Mouse (Mus musculus) left cerebral cortex, postnatal 14 days (tissue): ENCODE data around the gene Slc37a4. TPM values are rescaled to one million over a fixed set of nuclear protein-coding genes. Genes with fewer than 3 reads are reported as not detected.
"Not testable (repeated sequence)": the region's sequence is repeated elsewhere in the genome, so short reads cannot be mapped to it uniquely, and the experiment has no call there.

ENCODE experiments used
- DNase-seq, 2 experiments: peaks; one replicate each; pipeline ENCODE4 v3.0.0; 2021 to 2022; ENCODE audit warnings: low spot score in 2 of 2, mixed read lengths in 1 of 2
- intact Hi-C: fragments of 180-260 bp; cut with DNase I; formaldehyde crosslinking; loops from one replicate; pipeline ENCODE4 v1.15.1; 2025
- total RNA-seq, 2 experiments: library from RNA; stranded (reverse); gene quantifications; 2 replicates each; pipeline ENCODE4 v1.2.3; 2021

Gene Slc37a4
- total RNA-seq, 2 experiments from 2014 or later: 35.8 to 45.1 TPM

- DNase-seq: peak; percentile 48 to 56
Observed at GRCm38 (mm10) chr9:44389273-44389672, 7.4 kb upstream of the Slc37a4 start.

GRCm38 (mm10) chr9:44391466-44391865, 5.2 kb upstream of the Slc37a4 start:
- DNase-seq: peak; percentile 60 to 76

More at GRCm38 (mm10) chr9:44389273-44389672, 7.4 kb upstream of the Slc37a4 start:
- intact Hi-C loops: no loop called here

DNA sequence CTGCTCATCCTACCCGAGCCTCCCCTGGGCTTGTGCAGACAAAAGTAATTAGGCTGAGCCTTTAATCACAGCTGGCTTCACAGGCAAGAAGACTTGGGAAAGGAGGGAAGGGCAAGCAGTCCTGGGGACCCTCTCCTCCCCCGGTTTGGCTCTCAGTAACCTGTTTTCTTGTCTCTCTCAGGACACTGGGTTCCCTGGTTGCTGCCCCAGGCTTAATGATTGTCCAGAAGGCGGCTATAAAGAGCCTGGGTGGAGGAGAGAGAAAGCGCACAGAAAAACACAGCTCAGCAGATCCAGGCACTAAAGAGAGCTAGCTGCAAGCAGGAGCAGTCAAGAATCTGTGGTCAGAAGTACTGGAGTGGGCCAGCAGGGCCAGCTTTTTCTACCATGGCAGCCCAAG, 1.4 kb downstream of the Slc37a4 start:
- peak in 1 of 2 experiments; percentile 43 for DNase-seq
- intact Hi-C loops: loop anchor here (10.0 kb wide), 1 partner anchor 273 kb away; no protein-coding TSS in a partner anchor

More at GRCm38 (mm10) chr9:44391466-44391865, 5.2 kb upstream of the Slc37a4 start:
- intact Hi-C loops: loop anchor here (10.0 kb wide), 1 partner anchor 267 kb away; no protein-coding TSS in a partner anchor

DNA sequence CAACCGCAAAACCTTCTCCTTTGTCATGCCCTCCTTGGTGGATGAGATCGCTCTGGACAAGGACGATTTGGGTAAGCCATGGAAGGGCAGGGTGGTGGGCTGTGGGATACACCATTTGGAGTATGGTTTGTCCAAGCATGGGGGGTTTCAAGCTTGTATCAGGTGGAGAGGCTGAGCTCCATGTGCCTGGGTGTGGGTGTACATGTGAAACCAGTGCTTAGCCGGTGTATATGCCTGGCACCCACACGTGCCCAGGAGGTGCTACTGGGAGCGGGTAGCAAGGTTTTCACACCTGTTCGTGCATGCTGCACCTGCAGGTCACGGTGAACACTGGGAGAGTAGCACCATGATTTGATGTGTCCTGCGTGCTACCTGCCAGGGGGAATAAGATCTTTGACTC, 1.9 kb downstream of the Slc37a4 start:
- intact Hi-C loops: loop anchor here (10.0 kb wide), 1 partner anchor 274 kb away; no protein-coding TSS in a partner anchor
- no peak for DNase-seq

- intact Hi-C loops: loop anchor here (10.0 kb wide), 1 partner anchor 274 kb away; no protein-coding TSS in a partner anchor
- DNase-seq: no peak
Observed at GRCm38 (mm10) chr9:44399114-44399794, 2.6 kb downstream of the Slc37a4 start.

DNA sequence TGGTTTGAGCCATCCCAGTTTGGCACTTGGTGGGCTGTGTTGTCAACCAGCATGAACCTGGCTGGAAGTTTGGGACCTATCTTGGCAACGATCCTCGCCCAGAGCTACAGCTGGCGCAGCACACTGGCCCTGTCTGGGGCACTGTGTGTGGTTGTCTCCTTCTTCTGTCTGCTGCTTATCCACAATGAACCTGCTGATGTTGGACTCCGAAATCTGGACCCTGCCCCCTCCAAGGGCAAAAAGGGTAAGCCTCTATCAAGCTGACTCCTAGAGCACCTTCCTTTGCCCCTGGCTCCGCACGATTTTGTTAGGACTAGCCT, 3.1 kb downstream of the Slc37a4 start:
- no peak for DNase-seq
- intact Hi-C loops: loop anchor here (10.0 kb wide), 1 partner anchor 275 kb away; no protein-coding TSS in a partner anchor

DNA sequence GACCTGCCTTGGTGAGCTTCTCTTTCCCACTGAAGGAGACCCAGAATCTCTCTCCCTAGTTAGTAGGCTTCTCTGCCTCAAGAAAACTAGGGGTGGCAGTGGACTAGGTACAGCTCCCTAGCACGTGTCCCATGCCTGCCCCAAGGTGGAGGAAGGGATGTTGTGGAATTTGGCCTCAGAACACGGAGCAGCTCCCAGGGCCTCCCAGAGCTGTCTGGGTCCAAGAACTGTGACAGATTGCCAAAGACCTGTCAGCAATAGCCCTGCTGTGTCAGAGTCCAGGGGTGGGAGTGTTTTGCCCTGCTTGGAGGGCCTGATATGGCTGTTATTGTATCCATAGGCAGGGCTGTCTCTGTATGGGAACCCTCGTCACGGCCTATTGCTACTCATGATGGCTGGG, 4.4 kb downstream of the Slc37a4 start:
- intact Hi-C loops: no loop called here
- no peak for DNase-seq

DNA sequence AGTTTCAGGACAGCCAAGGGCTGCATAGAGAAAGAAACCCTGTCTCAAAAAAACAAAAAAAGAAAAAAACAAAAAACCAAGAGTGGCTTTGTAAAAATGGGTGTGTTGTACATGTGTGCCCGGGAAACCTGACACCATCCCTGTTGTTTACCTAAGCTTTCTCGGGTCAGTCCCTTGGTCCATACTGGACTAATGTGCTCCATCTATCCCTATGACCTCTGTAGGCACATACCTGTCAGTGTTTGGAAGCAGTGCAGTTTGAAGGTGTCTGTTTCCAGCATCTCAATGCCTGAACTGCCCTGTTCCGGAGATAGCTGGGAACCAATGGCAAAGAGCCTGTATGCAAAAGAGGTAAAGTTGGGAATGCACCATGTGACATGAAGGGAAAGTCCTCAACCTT, 8.4 kb downstream of the Slc37a4 start:
- intact Hi-C loops: no loop called here
- no peak for DNase-seq

DNA sequence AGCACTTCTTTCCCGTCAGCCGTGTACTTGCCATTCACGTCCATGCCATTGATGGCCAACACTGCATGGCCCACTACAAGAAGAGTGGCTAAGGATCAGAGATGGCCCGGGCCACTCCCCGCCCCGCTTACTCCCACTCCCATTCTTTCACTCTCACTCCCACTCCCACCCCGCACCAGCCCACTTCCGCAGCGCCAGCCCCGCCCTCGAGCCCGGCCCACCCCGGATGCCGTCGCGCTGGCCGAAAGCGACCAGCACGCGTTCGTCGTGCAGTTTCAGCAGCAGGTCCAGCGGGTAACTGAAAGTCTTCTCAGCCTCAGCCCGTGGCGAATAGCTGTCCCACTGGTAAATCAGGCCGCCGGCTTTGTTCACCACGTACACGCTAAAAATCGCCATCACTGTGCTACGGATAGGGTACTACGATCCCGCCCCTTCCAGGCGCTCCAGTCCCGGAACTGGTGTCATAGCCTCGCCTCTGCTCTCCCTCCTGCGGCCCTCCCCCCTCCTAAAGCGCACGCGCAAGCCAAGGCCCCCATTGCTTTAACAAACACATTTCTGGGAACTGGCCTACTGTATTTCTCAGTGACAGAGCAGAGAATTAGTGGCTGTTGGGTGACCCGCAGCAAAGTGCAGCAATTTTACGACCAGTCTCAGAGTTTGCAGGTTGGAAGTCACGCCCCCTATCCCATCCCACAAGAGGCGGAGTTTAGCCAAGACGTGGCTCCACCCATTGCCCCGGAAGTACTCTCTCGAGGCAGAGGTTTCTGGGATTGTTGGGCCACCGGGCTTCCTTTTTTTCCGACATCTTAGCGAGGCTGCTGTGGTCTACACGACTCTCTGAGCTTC, 10.5 kb downstream of the Slc37a4 start, which contains the start of the genes Rps25 and Trappc4:
TSS of gene Rps25 (plus strand) at position 234 of the 846 bp plus-strand sequence.
TSS of gene Trappc4 (minus strand) at position 695 of the 846 bp plus-strand sequence.
- DNase-seq: peak; percentile 90 to 94
- intact Hi-C loops: no loop called here

GRCm38 (mm10) chr9:44407752-44408097, 11.1 kb downstream of the Slc37a4 start:
- intact Hi-C loops: no loop called here
- no peak for DNase-seq

DNA sequence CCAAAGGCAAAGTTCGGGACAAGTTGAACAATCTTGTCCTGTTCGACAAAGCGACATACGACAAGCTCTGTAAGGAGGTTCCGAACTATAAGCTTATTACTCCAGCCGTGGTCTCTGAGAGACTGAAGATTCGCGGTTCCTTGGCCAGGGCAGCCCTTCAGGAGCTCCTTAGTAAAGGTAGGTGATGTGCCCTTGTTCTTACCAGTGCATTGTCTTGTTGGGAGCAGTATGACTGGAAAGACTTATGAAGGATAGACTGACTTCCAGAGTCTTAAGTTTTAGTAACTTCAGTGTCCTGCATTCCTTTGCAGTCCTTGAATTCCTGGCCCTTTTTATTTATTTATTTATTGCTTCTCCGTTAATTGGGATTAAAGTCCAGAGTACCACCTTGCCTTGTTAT, 12.0 kb downstream of the Slc37a4 start:
- DNase-seq, intact Hi-C loops: not testable (repeated sequence)

GRCm38 (mm10) chr9:44410647-44411336, 14.1 kb downstream of the Slc37a4 start:
- intact Hi-C loops: no loop called here
- DNase-seq: no peak

- intact Hi-C loops: no loop called here
- DNase-seq: no peak
Observed at GRCm38 (mm10) chr9:44411601-44412130, 15.0 kb downstream of the Slc37a4 start.

- intact Hi-C loops: no loop called here
- DNase-seq: no peak
Observed at GRCm38 (mm10) chr9:44412306-44412705, 15.7 kb downstream of the Slc37a4 start.

GRCm38 (mm10) chr9:44412781-44413180, 16.1 kb downstream of the Slc37a4 start:
- DNase-seq: no peak
- intact Hi-C loops: no loop called here

DNA sequence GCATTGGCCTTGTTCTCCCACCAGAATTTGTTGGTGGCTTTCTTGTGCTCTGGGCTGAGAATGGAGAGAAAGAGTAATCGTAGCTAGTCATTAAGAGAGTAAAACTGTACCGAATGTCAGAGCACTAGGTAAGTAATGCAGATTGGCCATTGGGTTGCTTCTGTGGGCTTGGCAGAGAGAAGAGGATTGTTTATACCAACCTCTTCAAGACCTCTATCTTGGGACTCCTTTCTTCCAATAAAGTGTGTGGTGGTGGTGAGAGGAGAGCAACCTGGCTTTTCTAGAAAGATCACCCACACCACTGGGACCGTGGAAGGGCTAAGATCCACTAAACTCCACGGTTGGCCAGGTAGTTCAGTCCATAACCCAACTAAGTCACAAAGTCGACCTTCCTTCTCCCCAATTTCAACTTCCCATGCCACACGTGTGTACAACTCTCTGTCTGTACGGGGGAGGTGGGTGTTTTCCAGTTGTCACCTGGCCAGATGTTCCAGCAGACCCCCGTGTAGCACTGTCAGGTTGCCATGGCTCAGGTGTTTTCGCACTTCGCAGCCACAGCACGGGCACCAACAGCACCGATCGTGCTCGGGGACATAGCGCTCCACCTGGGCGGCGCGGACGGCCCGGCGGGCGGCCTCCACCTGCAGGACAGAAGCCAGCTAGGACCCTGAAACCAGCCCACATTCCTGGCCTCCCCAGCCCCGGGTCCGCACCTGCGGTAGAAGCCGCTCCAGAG, 20.7 kb downstream of the Slc37a4 start:
- no peak for DNase-seq
- intact Hi-C loops: no loop called here

GRCm38 (mm10) chr9:44417892-44418363, 21.3 kb downstream of the Slc37a4 start:
- intact Hi-C loops: no loop called here
- DNase-seq: peak; percentile 95 to 96

DNA sequence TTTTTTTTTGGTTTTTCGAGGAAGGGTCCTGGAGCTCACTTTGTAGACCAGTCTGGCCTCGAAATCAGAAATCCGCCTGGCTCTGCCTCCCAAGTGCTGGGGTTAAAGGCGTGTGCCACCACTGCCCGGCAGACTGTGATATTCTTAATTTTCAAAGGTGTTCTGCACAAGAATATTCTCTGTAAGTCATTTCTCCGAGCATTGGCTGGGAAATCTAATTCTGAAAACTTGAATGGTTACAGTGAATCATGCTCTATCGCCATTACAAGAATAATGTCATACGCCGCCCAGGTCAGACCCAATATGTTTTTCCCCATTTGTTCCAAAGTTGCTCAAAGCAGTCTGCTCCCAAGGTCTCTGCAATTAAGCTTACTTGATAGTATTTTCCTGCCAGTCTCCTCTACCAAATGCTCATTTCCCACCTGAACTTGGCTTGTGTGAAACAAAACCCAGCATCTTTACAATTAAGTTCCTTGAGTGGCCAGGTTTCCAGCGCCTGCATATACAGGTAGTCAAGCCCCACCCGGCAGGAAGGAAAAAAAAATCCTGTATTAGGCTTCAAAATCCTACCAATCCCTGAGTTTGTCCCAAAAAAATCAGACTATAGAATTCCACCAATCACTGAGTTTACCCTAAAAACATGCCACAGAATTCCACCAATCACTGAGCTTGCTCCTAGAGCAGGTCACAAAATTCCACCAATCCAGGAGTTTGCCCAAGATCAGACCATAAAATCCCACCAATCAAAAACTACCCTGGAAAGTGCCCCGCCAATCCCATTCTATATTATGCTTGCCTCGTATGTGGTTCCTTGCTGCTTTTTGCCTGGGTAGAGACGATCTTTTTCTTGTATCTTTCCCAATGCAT, 22.1 kb downstream of the Slc37a4 start, which contains the start of gene Ccdc84:
TSS of gene Ccdc84 (minus strand) at position 51 of the 867 bp plus-strand sequence.
- DNase-seq: no peak
- intact Hi-C loops: no loop called here
